Mouse (Mus musculus) ES-Bruce4 (cell line): ENCODE measurements around the gene Armc6. TPM values are rescaled to one million over a fixed set of nuclear protein-coding genes. Genes with fewer than 3 reads are reported as not detected.
A peak's percentile ranks its signal among the peaks of the same experiment; 100 is the strongest.

Experiments
- H3K27ac ChIP-seq: 2 replicates; pipeline ENCODE4 v1.5.1; 2012; ENCODE audit warnings: low read length, inconsistent platforms; ENCODE audit not compliant: insufficient read depth
- H3K27me3 ChIP-seq: 2 replicates; pipeline ENCODE4 v1.6.1; 2012; ENCODE audit warnings: mild to moderate bottlenecking, low read length, inconsistent platforms; ENCODE audit not compliant: control insufficient read depth, poor library complexity, insufficient read depth, severe bottlenecking
- H3K36me3 ChIP-seq: 2 replicates; pipeline ENCODE4 v1.6.1; 2012; ENCODE audit warnings: inconsistent platforms, mild to moderate bottlenecking, low read length, moderate library complexity; ENCODE audit not compliant: control insufficient read depth, poor library complexity, insufficient read depth, severe bottlenecking
- H3K4me1 ChIP-seq: one replicate; pipeline ENCODE4 v1.8.1; 2011; ENCODE audit warnings: low read length; ENCODE audit not compliant: control insufficient read depth, insufficient read depth
- H3K4me3 ChIP-seq: 2 replicates; pipeline ENCODE4 v1.5.1; 2011; ENCODE audit warnings: low read depth, mild to moderate bottlenecking, low read length
- H3K9ac ChIP-seq: 2 replicates; pipeline ENCODE4 v1.6.1; 2012; ENCODE audit warnings: low read depth, mild to moderate bottlenecking, inconsistent platforms; ENCODE audit not compliant: poor library complexity, severe bottlenecking
- H3K9me3 ChIP-seq: replicated peaks from 2 replicates; pipeline ENCODE4 v1.6.1; 2012; ENCODE audit warnings: mild to moderate bottlenecking, low read length, inconsistent platforms; ENCODE audit not compliant: control insufficient read depth, poor library complexity, insufficient read depth, severe bottlenecking
- CTCF ChIP-seq: IDR thresholded peaks from one replicate; pipeline ENCODE4 v1.8.1; 2011; ENCODE audit warnings: low read depth, low read length
- EP300 ChIP-seq: IDR thresholded peaks from 2 replicates; pipeline ENCODE4 v1.6.1; 2011; ENCODE audit warnings: low read depth, low read length; ENCODE audit not compliant: insufficient read depth
- POLR2A ChIP-seq: IDR thresholded peaks from one replicate; pipeline ENCODE4 v1.8.1; 2011; ENCODE audit warnings: low read length; ENCODE audit not compliant: insufficient read depth
- polyA plus RNA-seq: library from polyadenylated mRNA; stranded (reverse); fragments of >200 nt; gene quantifications from 2 replicates; pipeline ENCODE4 v1.2.4, GENCODE M21; 2011; ENCODE audit warnings: low read depth; ENCODE audit not compliant: missing spikeins, insufficient read depth, insufficient read length

Armc6 gene
- polyA plus RNA-seq, 1 experiment, result 5.7 TPM

DNA sequence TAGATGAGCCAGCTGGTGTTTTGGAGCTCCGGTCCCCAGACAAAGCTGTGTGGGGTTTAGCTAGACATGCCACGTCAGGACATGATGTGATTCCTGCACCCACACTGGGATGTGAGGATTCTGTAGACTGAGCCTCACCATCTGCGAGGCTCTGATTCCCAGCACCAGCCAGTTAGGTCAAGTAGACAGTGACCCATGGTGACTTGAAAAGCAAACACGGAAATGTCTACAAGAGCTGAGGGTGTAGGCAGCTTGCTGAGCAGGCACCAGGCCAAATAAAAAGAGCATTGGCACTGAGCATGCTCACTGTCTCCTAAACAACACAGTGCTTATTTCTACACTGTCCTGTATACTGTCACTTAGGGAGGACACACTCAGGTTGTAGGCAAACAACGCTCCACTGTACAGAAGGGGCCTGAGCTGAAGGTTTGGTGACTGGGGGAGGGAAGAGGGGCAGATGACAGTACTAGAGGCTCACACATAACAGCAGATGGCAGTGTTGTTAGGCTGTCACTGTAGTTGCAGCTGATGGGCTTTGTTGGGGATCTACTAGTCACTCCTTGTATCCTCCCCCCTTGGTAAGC lies 34.1 kb downstream of the Armc6 start:
- Histone ChIP-seq H3K36me3 (no peaks in the 10 kb centered on the region), H3K27ac (no peak overlapping the region), H3K9me3 (no peaks in the 10 kb centered on the region), H3K9ac (no peak overlapping the region), H3K4me1 (no peaks in the 10 kb centered on the region), H3K27me3 (no peaks in the 10 kb centered on the region), H3K4me3 (no peak overlapping the region)
- TF ChIP-seq POLR2A (no peak), CTCF (peak; percentile 26)

DNA sequence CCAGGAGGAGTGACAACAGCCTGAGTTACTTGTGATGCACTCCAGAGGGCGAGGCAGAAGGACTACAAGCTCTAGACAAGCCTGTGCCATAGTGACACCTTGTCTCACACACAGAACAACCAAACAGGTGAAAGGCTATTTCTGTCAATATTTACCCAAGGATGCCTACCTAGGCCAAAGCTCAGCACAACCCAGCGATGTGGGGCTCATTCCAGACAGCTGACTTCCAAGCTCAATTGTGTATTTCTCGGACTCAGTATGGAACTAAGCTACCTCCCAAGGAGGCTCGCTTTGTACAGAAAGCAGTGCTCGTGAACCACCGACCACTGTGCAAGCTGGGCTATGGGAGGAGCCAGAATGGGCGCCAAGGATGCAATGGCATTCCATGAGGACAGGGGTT lies 36.7 kb downstream of the Armc6 start:
- Histone ChIP-seq H3K4me1 (no peaks in the 10 kb centered on the region), H3K4me3 (no peak overlapping the region), H3K27me3 (no peaks in the 10 kb centered on the region), H3K27ac (no peak overlapping the region), H3K36me3 (no peaks in the 10 kb centered on the region), H3K9me3 (no peaks in the 10 kb centered on the region), H3K9ac (no peak overlapping the region)
- no peak for TF ChIP-seq POLR2A
- no peak for TF ChIP-seq CTCF
- no peak for TF ChIP-seq EP300

DNA sequence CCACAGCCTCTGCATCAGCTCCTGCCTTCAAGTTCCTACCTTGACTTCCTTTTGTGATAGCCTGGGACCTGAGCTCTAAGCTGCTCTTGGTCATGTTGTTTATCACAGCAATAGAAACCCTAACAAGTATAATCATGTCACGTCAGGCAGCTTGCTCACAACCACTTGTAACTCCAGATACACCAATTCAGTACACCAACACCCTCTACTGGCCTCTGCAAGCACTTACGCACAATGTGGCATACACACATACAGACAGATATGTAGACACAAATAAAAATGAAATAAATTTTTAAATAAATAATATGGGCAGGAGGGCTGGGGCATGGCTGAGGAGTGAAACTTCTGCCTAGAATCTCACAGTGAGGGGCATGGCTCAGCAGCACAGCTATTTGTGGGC lies 38.5 kb downstream of the Armc6 start:
- no peaks in the 10 kb centered on the region for H3K4me1 ChIP-seq
- H3K9ac ChIP-seq, result no peak overlapping the region
- H3K27me3 ChIP-seq, result no peaks in the 10 kb centered on the region
- H3K9me3 ChIP-seq, result no peaks in the 10 kb centered on the region
- H3K4me3 ChIP-seq, result no peak overlapping the region
- H3K27ac ChIP-seq, result no peak overlapping the region
- H3K36me3 ChIP-seq, result no peaks in the 10 kb centered on the region
- TF ChIP-seq CTCF, result no peak
- TF ChIP-seq POLR2A, result no peak
- TF ChIP-seq EP300, result no peak

DNA sequence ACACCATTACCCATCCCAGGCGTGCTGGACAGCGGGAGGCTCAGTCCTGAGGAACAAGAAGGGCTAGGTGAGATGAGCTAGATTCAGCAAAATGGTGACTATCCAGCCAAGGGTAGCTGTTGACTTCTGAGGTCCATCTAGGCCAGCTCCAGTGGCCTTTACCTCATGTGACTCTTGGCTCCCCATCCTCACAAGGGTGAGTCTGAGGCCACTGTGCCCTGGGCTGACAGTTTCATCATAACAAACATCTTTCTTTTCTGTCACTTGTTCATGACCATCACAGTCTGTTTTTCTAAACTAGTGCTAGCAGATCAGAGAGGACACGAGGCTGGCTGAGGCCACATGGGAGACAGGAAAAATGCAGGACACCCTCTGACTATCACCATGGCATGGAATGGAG lies 40.1 kb downstream of the Armc6 start:
- Histone ChIP-seq H3K4me1 (no peaks in the 10 kb centered on the region), H3K4me3 (no peak overlapping the region), H3K27ac (no peak overlapping the region), H3K36me3 (no peaks in the 10 kb centered on the region), H3K27me3 (no peaks in the 10 kb centered on the region), H3K9ac (no peak overlapping the region), H3K9me3 (no peaks in the 10 kb centered on the region)
- TF ChIP-seq EP300, result no peak
- no peak for TF ChIP-seq POLR2A
- no peak for TF ChIP-seq CTCF

DNA sequence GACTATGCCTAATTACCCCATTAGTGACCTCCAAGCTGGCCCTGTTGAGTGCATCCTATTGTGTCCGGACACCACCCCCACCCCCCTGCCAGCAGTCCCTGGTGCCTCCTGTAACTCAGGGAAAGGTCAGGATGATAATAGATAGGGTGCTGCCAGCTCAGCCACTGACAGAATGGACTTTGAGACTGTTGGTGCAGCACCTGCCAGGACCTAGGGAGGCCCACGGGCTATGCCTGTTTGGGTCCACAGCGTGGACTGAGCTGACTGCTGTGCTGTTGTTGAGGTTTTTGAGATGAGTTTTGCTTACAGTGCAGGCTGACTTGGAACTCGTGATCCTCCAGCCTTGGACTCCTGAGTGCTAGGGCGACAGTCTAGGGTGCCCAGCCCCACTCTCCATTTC lies 41.0 kb downstream of the Armc6 start:
- no peaks in the 10 kb centered on the region for H3K9me3 ChIP-seq
- no peaks in the 10 kb centered on the region for H3K36me3 ChIP-seq
- no peak overlapping the region for H3K4me3 ChIP-seq
- no peak overlapping the region for H3K9ac ChIP-seq
- H3K27me3 ChIP-seq, result no peaks in the 10 kb centered on the region
- H3K27ac ChIP-seq, result no peak overlapping the region
- no peaks in the 10 kb centered on the region for H3K4me1 ChIP-seq
- TF ChIP-seq EP300 (no peak), CTCF (no peak), POLR2A (no peak)

DNA sequence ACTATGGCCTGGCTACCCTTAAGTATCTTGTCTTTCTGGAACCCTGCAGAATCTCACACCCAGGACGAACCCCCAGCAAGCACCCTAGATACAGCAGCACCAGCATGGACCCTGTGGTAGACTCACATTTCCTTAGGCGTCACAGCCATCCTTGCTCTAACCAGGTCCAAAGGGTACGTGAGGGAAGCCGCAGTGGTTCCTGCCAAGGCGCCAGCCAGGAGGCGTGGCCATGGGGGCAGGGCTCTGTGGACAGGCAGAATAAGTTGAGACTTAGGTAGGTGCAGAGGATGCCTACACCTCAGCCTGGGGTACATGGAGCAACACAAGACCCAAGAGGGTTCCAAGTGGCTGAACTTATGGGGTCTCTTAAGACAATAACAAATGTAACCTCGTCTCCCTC lies 45.6 kb downstream of the Armc6 start:
- Histone ChIP-seq H3K9me3 (no peaks in the 10 kb centered on the region), H3K27me3 (no peaks in the 10 kb centered on the region), H3K36me3 (no peaks in the 10 kb centered on the region), H3K9ac (no peak overlapping the region), H3K4me3 (no peak overlapping the region), H3K4me1 (no peaks in the 10 kb centered on the region), H3K27ac (no peak overlapping the region)
- TF ChIP-seq EP300 (no peak), CTCF (no peak), POLR2A (no peak)
